Mouse (Mus musculus): Measurements from ENCODE around the gene Pbx1.

The Pbx1 gene

GRCm38 (mm10) chr1:168295782-168296181, 136.3 kb downstream of the Pbx1 start:
- no peak for DNase-seq

- no peak for DNase-seq
These were observed 138.4 kb downstream of the Pbx1 start for GRCm38 (mm10) chr1:168293673-168294072.

- no peak for DNase-seq
These were observed 140.0 kb downstream of the Pbx1 start for GRCm38 (mm10) chr1:168292106-168292505.

GRCm38 (mm10) chr1:168291643-168292040, 140.4 kb downstream of the Pbx1 start:
- no peak for DNase-seq

- no peak for DNase-seq
These were observed 140.9 kb downstream of the Pbx1 start for GRCm38 (mm10) chr1:168291001-168291642.

- no peak for DNase-seq
These were observed 141.7 kb downstream of the Pbx1 start for GRCm38 (mm10) chr1:168290236-168290985.

GRCm38 (mm10) chr1:168288891-168289545, 143.1 kb downstream of the Pbx1 start:
- DNase-seq = no peak

- DNase-seq = peak; percentile 62
These were observed 144.1 kb downstream of the Pbx1 start for GRCm38 (mm10) chr1:168287843-168288591.

- DNase-seq = no peak
These were observed 145.0 kb downstream of the Pbx1 start for GRCm38 (mm10) chr1:168286862-168287650.

GRCm38 (mm10) chr1:168284566-168285141, 147.4 kb downstream of the Pbx1 start:
- DNase-seq = no peak

GRCm38 (mm10) chr1:168283841-168284565, 148.1 kb downstream of the Pbx1 start:
- no peak for DNase-seq

GRCm38 (mm10) chr1:168283421-168283820, 148.6 kb downstream of the Pbx1 start:
- DNase-seq = no peak

- no peak for DNase-seq
These were observed 156.4 kb downstream of the Pbx1 start for GRCm38 (mm10) chr1:168275678-168276077.

- DNase-seq = no peak
These were observed 157.8 kb downstream of the Pbx1 start for GRCm38 (mm10) chr1:168274296-168274695.

- DNase-seq = no peak
These were observed 160.0 kb downstream of the Pbx1 start for GRCm38 (mm10) chr1:168272091-168272490.

GRCm38 (mm10) chr1:168271207-168271606, 160.9 kb downstream of the Pbx1 start:
- DNase-seq = no peak

- DNase-seq = no peak
These were observed 163.1 kb downstream of the Pbx1 start for GRCm38 (mm10) chr1:168268751-168269623.

GRCm38 (mm10) chr1:168268224-168268623, 163.8 kb downstream of the Pbx1 start:
- DNase-seq = no peak

GRCm38 (mm10) chr1:168265594-168266390, 166.3 kb downstream of the Pbx1 start:
- DNase-seq = no peak
